Mouse (Mus musculus) cortical plate, adult 2 months (tissue): Measurements from ENCODE around the gene Ltc4s.

ENCODE experiments used
- CTCF ChIP-seq: fragments of 200-500 bp; IDR thresholded peaks from 2 replicates; pipeline ENCODE4 v1.5.1; 2011; ENCODE audit warnings: mild to moderate bottlenecking, control low read depth, low read length; ENCODE audit not compliant: insufficient read depth; ENCODE audit errors: extremely low read depth
- POLR2A ChIP-seq: fragments of 200-500 bp; IDR thresholded peaks from 2 replicates; pipeline ENCODE4 v1.6.1; 2011; ENCODE audit warnings: mild to moderate bottlenecking, low read length, control low read depth; ENCODE audit not compliant: insufficient read depth; ENCODE audit errors: extremely low read depth

DNA sequence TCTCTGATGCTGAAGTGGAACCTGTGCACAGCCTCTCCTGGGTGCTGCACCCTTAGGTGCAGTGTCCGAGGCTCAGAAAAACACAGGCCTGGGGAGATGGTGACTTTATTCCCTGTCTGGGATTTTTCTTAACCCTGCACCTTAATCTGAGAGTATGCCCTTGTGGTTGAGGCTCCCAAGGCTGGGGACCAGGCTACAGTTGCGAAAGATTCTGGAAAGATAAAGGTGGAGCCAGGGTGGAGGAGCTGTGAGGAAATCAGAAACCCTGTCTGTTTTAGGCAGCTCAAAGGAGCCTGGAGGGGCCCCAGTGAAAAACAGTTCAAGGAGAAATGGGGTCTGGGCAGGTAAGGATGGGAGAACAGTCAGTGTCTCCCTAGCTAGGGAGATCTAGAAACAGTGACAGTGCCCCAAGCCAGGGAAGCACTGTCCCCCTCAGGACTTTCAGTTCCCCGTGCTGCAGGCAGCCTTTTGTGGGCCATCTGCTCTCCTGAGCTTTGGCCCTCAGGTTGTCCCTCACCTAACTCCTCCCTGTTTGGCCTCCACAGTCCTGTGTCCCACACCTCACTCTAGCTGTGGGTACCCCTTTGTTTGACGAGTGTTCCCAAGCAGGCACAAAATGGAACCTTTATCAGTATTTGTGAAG, 21.6 kb downstream of the Ltc4s start:
- no peak for TF ChIP-seq POLR2A
- no peak for TF ChIP-seq CTCF
